ENCODE assay signal across 7 mouse cellular contexts in genomic region chr3:96473556-96473955, GRCm38 (mm10). TPM values are rescaled to one million over a fixed set of nuclear protein-coding genes. Genes with fewer than 3 reads are reported as not detected.
"Had no signal": no experiment of that assay in that cellular context is flagged by ENCODE, and none has a peak within 500 bp of the region (broad histone marks: within the 10 kb centered on the region; RNA-seq: fewer than 3 reads in every experiment).

No protein-coding gene starts in this region.

RNA-seq across cellular contexts. Expression of gene BC107364, which starts 21.4 kb away (rescaled TPM):
- polyA plus RNA-seq: neural tube, embryonic 12.5 days; neural tube, embryonic 13.5 days; neural tube, embryonic 14.5 days; neural tube, embryonic 15.5 days; small intestine, adult 2 months; spleen, adult 2 months; stomach, embryonic 14.5 days had no signal

RNA-seq across cellular contexts. Expression of gene Hfe2, which starts 51.4 kb away (rescaled TPM):
- polyA plus RNA-seq: small intestine, adult 2 months had no signal
